Mouse (Mus musculus): ENCODE results near the gene Hba-a2. TPM values are rescaled to one million over a fixed set of nuclear protein-coding genes. Genes with fewer than 3 reads are reported as not detected.

Hba-a2 gene
- total and polyA plus RNA-seq, 2 experiments from 2014 or later, result 6,390 to 8,165 TPM

DNA sequence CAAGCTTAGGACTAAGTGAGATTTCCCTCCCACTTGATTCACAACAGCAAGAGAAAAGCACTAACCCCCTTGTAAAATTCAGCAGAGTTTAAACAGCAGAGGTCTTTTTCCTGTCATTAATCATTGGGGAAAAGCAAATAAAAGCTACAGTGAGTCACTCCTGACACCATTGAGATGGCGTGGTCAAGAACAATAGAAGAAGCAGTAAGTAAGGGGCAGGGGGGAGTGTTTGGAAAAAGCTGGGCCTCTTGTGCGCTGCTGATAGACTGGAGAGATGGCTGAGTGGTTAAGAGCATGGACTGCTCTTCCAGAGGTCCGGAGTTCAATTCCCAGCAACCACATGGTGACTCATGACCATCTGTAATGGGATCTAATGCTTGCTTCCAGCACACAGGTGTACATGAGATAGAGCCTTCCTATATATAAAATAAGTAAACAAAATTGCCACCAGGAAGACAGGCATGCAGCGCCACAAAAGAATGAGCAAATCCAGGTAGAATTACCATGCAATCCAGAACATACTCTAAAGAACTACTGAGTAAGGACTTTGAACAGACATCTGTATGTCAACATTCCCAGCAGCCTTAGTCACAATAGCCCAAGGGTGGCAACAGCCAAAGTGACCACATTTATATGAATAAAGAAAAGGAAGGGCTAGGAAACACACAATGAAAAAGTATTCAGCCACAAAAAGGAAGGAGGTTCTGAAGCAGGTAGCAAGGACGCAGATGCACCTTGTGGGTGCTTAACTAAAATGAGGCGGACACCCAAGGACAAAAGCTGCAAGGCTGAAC lies 49.4 kb downstream of the Hba-a2 start:
- Histone ChIP-seq H3K4me2 (ENCODE audit: low read depth, low read length) (no peak overlapping the region), H3K27me3 (ENCODE audit: control insufficient read depth, insufficient read depth, low read length) (0 out of 2 replicates have a peak, but pooled peaks cover 3% of the 10 kb centered on the region), H3K36me3 (replicated peaks; ENCODE audit: control insufficient read depth, insufficient read depth, low read length) (no peaks in the 10 kb centered on the region), H3K4me3 (ENCODE audit: low read depth, low read length) (no peak overlapping the region), H3K9me3 (replicated peaks; ENCODE audit: control insufficient read depth, low read length) (no peaks in the 10 kb centered on the region), H3K4me1 (ENCODE audit: control insufficient read depth, insufficient read depth) (peaks cover 6% of the 10 kb centered on the region; the same call in 1 of the 2 replicates), H3K27ac (ENCODE audit: low read depth) (no peak overlapping the region), H3K9ac (replicated peaks; ENCODE audit: low read depth, low read length) (no peak overlapping the region)
- DNase-seq (ENCODE audit: low spot score), result no peak
- 70% methylated on average over 6 of the region's 6 CpGs for WGBS
- no peak for TF ChIP-seq EP300 (IDR thresholded peaks at IDR 0.05; ENCODE audit: low read depth)
- no peak for TF ChIP-seq CTCF (IDR thresholded peaks at IDR 0.05; ENCODE audit: low read depth)
- no peak for ATAC-seq (ENCODE audit: insufficient read depth, low read depth)

Other genes starting within 250 kb of the Hba-a2 start
- gene Il9r, start 96.2 kb upstream of the Hba-a2 start, total RNA-seq (2014; rRNA removed; ENCODE audit: low replicate concordance), result not detected in 2 replicates
- 0.03 and 0.14 TPM in 2 replicates for gene Il9r, start 96.2 kb upstream of the Hba-a2 start, polyA plus RNA-seq (2015; fragmentation: Nextera tagmentation; extraction: Ambion mirVana)
- gene Snrnp25, start 91.1 kb upstream of the Hba-a2 start, total RNA-seq (2014; rRNA removed; ENCODE audit: low replicate concordance), result 12.9 and 16.1 TPM in 2 replicates
- gene Snrnp25, start 91.1 kb upstream of the Hba-a2 start, polyA plus RNA-seq (2015; fragmentation: Nextera tagmentation; extraction: Ambion mirVana), result 27.1 and 28.0 TPM in 2 replicates
- gene Rhbdf1, start 74.2 kb upstream of the Hba-a2 start, total RNA-seq (2014; rRNA removed; ENCODE audit: low replicate concordance), result 68.9 and 69.2 TPM in 2 replicates
- gene Rhbdf1, start 74.2 kb upstream of the Hba-a2 start, polyA plus RNA-seq (2015; fragmentation: Nextera tagmentation; extraction: Ambion mirVana), result 21.9 and 25.2 TPM in 2 replicates
- 11.9 and 22.8 TPM in 2 replicates for gene Mpg, start 70.0 kb upstream of the Hba-a2 start, total RNA-seq (2014; rRNA removed; ENCODE audit: low replicate concordance)
- 13.9 and 15.0 TPM in 2 replicates for gene Mpg, start 70.0 kb upstream of the Hba-a2 start, polyA plus RNA-seq (2015; fragmentation: Nextera tagmentation; extraction: Ambion mirVana)
- gene Nprl3, start 28.8 kb upstream of the Hba-a2 start, total RNA-seq (2014; rRNA removed; ENCODE audit: low replicate concordance), result 26.4 and 64.1 TPM in 2 replicates
- gene Nprl3, start 28.8 kb upstream of the Hba-a2 start, polyA plus RNA-seq (2015; fragmentation: Nextera tagmentation; extraction: Ambion mirVana), result 29.9 and 30.4 TPM in 2 replicates
- gene Hba-x, start 20.1 kb upstream of the Hba-a2 start, total RNA-seq (2014; rRNA removed; ENCODE audit: low replicate concordance), result 1.2 TPM in 1 of 2 replicates, not detected in the other
- 0.40 and 0.68 TPM in 2 replicates for gene Hba-x, start 20.1 kb upstream of the Hba-a2 start, polyA plus RNA-seq (2015; fragmentation: Nextera tagmentation; extraction: Ambion mirVana)
- 1,456 and 1,841 TPM in 2 replicates for gene Hba-a1, start 13.0 kb upstream of the Hba-a2 start, total RNA-seq (2014; rRNA removed; ENCODE audit: low replicate concordance)
- 2,150 and 3,333 TPM in 2 replicates for gene Hba-a1, start 13.0 kb upstream of the Hba-a2 start, polyA plus RNA-seq (2015; fragmentation: Nextera tagmentation; extraction: Ambion mirVana)
- not detected in 2 replicates for gene Hbq1b, start 9.5 kb upstream of the Hba-a2 start, total RNA-seq (2014; rRNA removed; ENCODE audit: low replicate concordance)
- 0.38 and 0.90 TPM in 2 replicates for gene Hbq1b, start 9.5 kb upstream of the Hba-a2 start, polyA plus RNA-seq (2015; fragmentation: Nextera tagmentation; extraction: Ambion mirVana)
- gene Hbq1a, start 3.6 kb downstream of the Hba-a2 start, total RNA-seq (2014; rRNA removed; ENCODE audit: low replicate concordance), result not detected in 2 replicates
- gene Hbq1a, start 3.6 kb downstream of the Hba-a2 start, polyA plus RNA-seq (2015; fragmentation: Nextera tagmentation; extraction: Ambion mirVana), result 0.34 TPM in 1 of 2 replicates, not detected in the other
- 12.4 and 19.0 TPM in 2 replicates for gene Sh3pxd2b, start 51.3 kb downstream of the Hba-a2 start, total RNA-seq (2014; rRNA removed; ENCODE audit: low replicate concordance)
- 3.3 and 3.8 TPM in 2 replicates for gene Sh3pxd2b, start 51.3 kb downstream of the Hba-a2 start, polyA plus RNA-seq (2015; fragmentation: Nextera tagmentation; extraction: Ambion mirVana)
- gene Ubtd2, start 158.9 kb downstream of the Hba-a2 start, total RNA-seq (2014; rRNA removed; ENCODE audit: low replicate concordance), result 22.1 and 25.0 TPM in 2 replicates
- 11.5 and 11.6 TPM in 2 replicates for gene Ubtd2, start 158.9 kb downstream of the Hba-a2 start, polyA plus RNA-seq (2015; fragmentation: Nextera tagmentation; extraction: Ambion mirVana)
- gene Efcab9, start 235.6 kb downstream of the Hba-a2 start, total RNA-seq (2014; rRNA removed; ENCODE audit: low replicate concordance), result not detected in 2 replicates
- gene Efcab9, start 235.6 kb downstream of the Hba-a2 start, polyA plus RNA-seq (2015; fragmentation: Nextera tagmentation; extraction: Ambion mirVana), result 0.18 and 0.26 TPM in 2 replicates
- gene Stk10, start 236.8 kb downstream of the Hba-a2 start, total RNA-seq (2014; rRNA removed; ENCODE audit: low replicate concordance), result 4.3 and 6.2 TPM in 2 replicates
- 1.4 and 1.6 TPM in 2 replicates for gene Stk10, start 236.8 kb downstream of the Hba-a2 start, polyA plus RNA-seq (2015; fragmentation: Nextera tagmentation; extraction: Ambion mirVana)

Data from heart, postnatal 0 days (tissue).